Mouse (Mus musculus) frontal cortex, adult (tissue): Measurements from ENCODE around the gene Slf2.
A peak's percentile ranks its signal among the peaks of the same experiment; 100 is the strongest.

Source experiments
- ATAC-seq: cut with Nextera tagmentation; 2 replicates; pipeline ENCODE4 v1.9.2; 2017; ENCODE audit warnings: mild to moderate bottlenecking, moderate library complexity, mixed read lengths; ENCODE audit not compliant: low TSS enrichment

Slf2 gene

GRCm38 (mm10) chr19:44984420-44984819 lies 53.5 kb downstream of the Slf2 start:
- no peak for ATAC-seq

DNA sequence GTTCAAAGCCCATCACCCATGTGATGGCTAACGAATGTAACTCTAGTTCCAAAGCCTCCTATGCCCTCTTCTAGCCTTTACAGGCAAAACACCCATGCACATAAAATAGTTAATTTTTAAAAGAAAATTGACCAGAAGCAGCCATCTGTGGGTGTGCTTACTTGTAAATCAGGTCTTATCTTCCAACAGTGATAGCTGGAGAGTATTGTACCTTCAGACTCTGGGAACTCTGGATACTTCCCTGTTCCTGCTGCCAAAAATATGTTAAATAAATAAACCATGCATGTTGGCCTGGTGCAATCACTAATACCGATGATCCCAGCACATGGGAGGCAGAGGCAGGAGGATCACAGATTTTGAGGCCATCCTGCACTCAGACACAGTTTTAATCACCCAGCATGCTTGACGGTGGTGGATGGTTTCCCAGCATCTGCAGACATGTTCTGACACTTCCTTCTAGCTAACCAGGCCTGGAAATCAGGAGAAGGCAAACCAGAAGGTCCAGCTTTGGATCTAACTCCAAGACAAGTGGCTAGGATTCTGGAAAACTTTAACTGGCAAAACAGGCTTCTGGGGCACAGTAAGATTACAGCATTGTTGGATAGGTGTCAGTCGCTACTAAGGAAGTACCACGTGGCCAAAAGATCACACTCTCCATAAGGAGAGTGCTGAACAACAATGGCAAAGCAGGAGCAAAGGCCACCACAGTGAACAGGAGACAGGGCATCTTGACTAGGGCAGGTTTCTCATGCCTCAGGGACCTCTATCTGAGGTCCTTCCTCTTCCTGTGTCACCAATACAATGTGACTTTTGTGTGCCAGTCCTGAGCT lies 54.4 kb downstream of the Slf2 start:
- no peak for ATAC-seq

DNA sequence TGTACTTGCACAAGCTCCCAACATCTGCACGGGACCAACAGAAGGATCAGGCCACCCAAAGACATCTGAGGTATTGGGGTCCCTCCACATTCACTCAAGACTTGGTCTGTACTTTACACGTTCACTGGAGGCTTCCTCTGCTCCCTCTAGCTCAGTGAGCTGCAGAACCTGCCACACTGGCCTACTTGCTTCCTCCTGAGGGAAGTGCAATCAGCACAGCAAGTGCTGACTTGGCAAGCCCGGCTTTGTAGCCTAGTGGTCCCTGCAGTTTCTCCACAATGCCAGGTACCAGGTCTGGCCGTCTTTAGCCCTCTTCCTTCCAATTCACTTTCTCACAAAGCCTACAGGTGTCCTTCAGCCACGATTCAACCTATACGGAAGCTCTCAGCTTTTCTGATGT lies 56.1 kb downstream of the Slf2 start:
- ATAC-seq = no peak

- ATAC-seq = peak; percentile 90
Measured at GRCm38 (mm10) chr19:44987851-44988250, 56.9 kb downstream of the Slf2 start.

DNA sequence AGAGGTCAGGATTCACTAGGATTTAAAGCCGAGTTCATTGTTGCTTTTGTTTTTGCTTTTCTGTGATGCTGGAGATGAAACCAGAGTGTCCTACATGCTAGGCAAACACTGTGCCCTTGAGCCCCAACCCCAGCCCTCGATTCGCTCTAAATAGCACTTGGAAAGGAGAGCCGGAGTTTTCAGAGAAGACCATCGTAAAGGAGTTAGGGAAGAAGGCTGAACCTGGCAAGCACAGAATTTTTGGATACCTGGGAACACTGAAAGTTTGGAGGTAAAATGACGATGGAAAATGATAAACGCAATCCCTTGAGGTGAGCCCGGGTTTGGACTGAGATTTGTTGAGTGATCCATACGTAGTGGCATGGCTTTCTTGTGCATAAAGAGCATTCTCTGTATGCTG lies 57.4 kb downstream of the Slf2 start:
- no peak for ATAC-seq

DNA sequence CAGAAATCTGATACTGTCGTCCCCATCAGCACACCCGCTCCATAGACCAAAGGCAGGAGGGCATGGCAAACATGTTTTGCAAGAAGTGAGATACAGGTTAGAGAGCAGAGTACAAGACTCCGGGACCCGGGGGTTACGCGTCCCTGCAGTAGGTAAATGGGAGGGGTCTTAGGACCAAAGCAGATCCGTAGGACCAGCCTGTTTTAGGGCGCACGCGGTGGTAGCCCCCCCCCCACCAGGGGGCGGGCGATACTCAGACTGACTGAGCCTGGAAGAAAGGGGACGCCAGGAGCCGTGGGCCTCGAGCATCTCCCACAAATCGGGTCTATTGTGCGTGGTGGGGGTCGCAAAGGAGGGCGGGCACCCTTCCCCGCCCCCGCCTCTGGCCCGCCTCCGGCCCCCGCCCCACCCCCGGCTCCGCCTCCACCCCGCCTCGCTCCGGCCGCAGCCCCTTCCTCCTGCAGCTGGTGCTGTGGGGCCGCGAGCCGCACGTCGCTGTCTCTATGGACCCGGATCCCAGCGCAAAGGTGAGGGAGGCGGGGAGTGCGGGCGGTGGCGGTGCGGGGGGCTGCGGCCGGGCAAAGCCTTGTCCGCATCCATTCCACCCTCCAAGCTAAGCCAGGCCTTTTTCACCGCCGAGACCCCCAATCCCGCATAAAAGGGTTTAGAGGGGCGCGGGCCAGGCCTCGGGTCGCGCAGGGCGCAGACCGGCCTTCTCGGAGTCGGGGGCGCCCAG lies 58.0 kb downstream of the Slf2 start, which contains the start of gene Sema4g:
Gene Sema4g, plus strand, starts transcription at position 271 of the 736 bp plus-strand sequence.
- no peak for ATAC-seq

- ATAC-seq = no peak
Measured at GRCm38 (mm10) chr19:44989567-44990495, 58.9 kb downstream of the Slf2 start.

DNA sequence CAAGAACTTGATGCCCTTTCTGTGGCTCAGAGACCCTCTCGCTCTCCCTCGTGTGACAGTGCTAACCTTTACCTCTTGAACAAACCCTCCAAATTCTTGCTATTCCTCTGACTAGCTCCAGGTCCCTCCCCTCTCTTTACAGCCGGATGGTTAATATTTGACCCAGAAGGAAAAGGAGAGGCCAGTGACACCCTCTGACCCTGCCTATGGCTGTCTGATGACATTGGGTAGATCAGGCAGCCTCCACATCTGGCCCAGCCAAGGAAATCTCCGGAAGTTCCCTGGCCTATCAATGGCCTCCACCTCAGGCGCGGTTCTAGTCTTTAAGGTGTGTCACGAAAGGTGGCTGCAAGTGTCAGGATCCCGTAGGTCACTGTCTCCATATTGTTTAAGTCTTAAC lies 60.1 kb downstream of the Slf2 start:
- ATAC-seq = no peak

- ATAC-seq = no peak
Measured at GRCm38 (mm10) chr19:44992246-44992645, 61.3 kb downstream of the Slf2 start.

GRCm38 (mm10) chr19:44992712-44993111 lies 61.8 kb downstream of the Slf2 start:
- ATAC-seq = no peak

- no peak for ATAC-seq
Measured at GRCm38 (mm10) chr19:44997786-44998185, 66.8 kb downstream of the Slf2 start.

DNA sequence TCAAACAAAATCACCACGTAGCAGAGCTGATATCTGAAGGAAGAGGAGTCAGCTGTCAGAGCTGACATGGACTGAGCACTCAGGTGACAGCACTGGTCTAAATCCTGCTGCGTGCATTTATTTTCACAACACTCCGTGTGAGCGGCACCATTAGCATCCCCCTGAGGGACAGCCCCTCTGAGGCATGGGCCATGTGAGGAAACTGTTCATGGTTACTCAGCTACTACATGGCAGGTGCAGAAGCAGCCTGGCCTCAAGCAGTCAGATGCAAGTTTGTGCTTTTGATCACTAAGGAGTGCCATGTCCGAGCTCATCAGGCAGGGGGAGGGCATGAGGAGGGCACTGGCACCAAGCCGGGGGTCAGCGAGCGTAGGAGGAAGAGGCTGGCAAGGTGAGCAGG lies 68.7 kb downstream of the Slf2 start:
- ATAC-seq = no peak

- ATAC-seq = no peak
Measured at GRCm38 (mm10) chr19:45002301-45002700, 71.3 kb downstream of the Slf2 start.

DNA sequence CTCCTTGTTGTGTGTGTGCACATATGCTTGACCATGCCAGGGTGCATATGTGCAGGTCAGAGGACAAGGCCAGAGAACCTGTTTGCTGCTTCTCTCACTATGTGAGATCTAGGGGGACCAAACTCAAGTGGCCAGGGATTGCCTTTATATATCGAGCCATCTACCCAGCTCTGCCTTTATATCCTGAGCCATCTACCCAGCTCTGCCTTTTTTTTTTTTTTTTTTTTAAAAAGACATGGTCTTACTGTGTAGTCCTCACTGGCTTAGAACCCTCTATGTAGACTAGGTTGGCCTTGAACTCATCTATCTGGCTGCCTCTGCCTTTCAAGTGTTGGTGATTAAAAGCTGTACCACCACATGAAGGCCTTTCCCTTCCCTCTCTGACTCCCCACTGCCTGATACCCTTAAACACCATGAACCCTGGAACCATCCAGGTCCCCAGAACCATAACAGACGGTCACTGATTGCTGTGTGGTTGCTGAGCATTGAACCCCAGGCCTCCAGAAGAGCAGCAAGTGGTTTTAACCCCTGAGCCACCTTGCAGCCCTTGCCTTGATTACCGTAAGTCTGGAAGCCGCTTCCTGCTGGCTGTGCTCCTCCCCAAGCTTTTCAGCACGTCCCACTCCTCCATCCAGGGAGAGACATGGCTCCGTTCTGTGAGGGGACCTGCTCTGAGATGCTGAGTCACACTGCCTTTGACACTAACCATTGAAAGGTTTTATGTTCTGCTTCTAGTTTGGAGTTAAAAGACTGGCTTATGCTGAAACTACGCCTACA lies 73.0 kb downstream of the Slf2 start:
- ATAC-seq = no peak

GRCm38 (mm10) chr19:45005444-45005843 lies 74.5 kb downstream of the Slf2 start, which contains the start of gene Twnk:
Gene Twnk (plus strand): TSS chr19:45005663.
- ATAC-seq = no peak

DNA sequence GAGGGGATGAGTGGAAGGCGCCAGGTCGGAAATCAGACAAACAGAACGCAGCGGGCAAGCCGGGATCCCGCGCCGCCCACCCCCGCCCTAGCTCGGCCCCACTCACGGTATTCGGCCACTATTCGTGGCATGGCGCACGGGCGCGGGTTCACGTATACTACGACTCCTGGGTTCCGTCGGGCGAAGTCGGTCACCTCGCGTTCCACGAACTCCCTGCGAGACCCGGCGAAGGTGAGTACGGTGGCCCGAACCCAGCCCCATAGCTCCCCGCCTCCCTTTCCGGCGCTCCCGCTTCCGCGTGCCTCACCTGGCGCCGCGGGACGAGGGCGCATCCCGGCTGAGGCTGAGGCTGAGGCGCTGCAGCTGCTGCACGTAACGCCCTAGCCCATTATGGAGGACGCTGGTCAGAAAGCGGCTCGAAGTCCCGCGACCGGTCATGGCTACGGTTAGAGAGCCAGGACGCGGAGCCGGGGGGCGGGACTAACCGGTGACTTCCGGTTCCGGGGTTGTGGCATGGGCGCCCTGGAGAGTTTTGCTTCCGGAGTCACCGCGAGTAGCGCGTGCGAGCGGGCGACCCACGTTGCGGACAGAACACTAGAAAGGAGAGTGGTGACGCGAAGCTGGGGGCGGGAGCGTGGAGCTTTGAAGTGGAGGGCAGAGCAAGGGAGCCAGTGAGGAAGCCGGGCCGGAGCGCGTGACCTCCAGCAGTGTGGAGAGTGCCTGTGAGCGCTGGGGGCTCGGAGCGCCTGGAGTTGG lies 75.2 kb downstream of the Slf2 start, which contains the start of gene Mrpl43:
Gene Mrpl43, minus strand, starts transcription at position 486 of the 756 bp plus-strand sequence.
- ATAC-seq = peak; percentile 90

GRCm38 (mm10) chr19:45007021-45007420 lies 76.1 kb downstream of the Slf2 start:
- no peak for ATAC-seq

GRCm38 (mm10) chr19:45007425-45008191 lies 76.7 kb downstream of the Slf2 start:
- ATAC-seq = no peak

DNA sequence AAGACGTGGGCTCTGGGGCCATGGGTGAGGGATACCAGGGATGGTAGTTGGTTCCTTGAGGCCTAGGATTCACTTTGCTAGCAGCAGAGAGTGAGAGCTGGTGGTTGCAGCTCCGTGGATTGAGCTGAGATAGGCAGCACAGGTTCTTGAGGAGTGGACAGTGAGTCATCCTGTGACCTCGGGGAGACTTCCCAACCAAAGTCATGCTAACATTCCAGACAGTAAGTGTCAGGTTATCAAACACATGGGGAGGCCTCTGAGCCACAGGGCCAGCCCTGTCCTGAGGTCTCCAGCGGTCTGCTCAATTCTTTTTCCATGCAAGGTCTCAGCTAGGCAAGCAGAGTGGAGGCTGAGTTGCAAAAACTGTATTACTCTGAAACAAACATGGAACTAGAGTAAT lies 79.7 kb downstream of the Slf2 start:
- no peak for ATAC-seq
